ENCODE assay signal across 24 mouse cellular contexts in genomic region chr14:47613254-47613653, GRCm38 (mm10). TPM values are rescaled to one million over a fixed set of nuclear protein-coding genes. Genes with fewer than 3 reads are reported as not detected.
A peak's percentile ranks its signal among the peaks of the same experiment; 100 is the strongest.
DNase-seq lines count a peak whose midpoint lies in the region; ATAC-seq and TF ChIP-seq lines count a peak whose summit lies in the region.
"Had no signal": no experiment of that assay in that cellular context is flagged by ENCODE, and none has a peak within 500 bp of the region (broad histone marks: within the 10 kb centered on the region; RNA-seq: fewer than 3 reads in every experiment).

No protein-coding gene starts in this region.

- H3K27ac ChIP-seq in embryonic facial prominence, embryonic 14.5 days (replicated peaks; ENCODE audit: low read depth, low read length): no peak overlapping the region
- H3K27ac ChIP-seq in embryonic facial prominence, embryonic 10.5 days (replicated peaks): no peak overlapping the region
- no peak overlapping the region for H3K27ac ChIP-seq in heart, embryonic 12.5 days (ENCODE audit: poor library complexity, severe bottlenecking)
- H3K27ac ChIP-seq in limb, embryonic 14.5 days (replicated peaks; ENCODE audit: low read depth, low read length): no peak overlapping the region; the same call in 1 of the 2 replicates
- H3K27ac ChIP-seq in limb, embryonic 10.5 days: no peak overlapping the region
- H3K27ac ChIP-seq: hindbrain, embryonic 12.5 days; kidney, embryonic 15.5 days; limb, embryonic 12.5 days; lung, embryonic 15.5 days had no signal

- DNase-seq in embryonic facial prominence, embryonic 14.5 days (ENCODE audit: low spot score): peak; percentile 38
- DNase-seq in embryonic facial prominence, embryonic 10.5 days (ENCODE audit: low spot score): no peak
- DNase-seq in heart, postnatal 10 days: peak; percentile 54 to 61
- peak; percentile 53 for DNase-seq in limb, embryonic 14.5 days (ENCODE audit: low spot score)
- no peak for DNase-seq in limb, embryonic 10.5 days (ENCODE audit: low spot score)
- DNase-seq in testis, postnatal 14 days (ENCODE audit: low spot score): peak; percentile 18
- DNase-seq in testis, postnatal 10 days (ENCODE audit: low spot score): no peak
- DNase-seq: adrenal gland, adult 8-10 months; cerebellum, adult 8-10 months; cerebellum, postnatal 25 days; gastrocnemius, postnatal 14 days; kidney, adult 18-20 months; layer of hippocampus, adult 9-11 months; right cerebral cortex, postnatal 4 days; thymus, postnatal 14 days had no signal

- H3K4me2 ChIP-seq in embryonic facial prominence, embryonic 14.5 days (ENCODE audit: low read depth, low read length): no peak overlapping the region
- no peak overlapping the region for H3K4me2 ChIP-seq in heart, embryonic 12.5 days
- H3K4me2 ChIP-seq in limb, embryonic 14.5 days (replicated peaks; ENCODE audit: low read depth, low read length, severe bottlenecking): no peak overlapping the region
- H3K4me2 ChIP-seq: hindbrain, embryonic 12.5 days; kidney, embryonic 15.5 days; limb, embryonic 12.5 days; liver, embryonic 11.5 days; lung, embryonic 15.5 days; midbrain, embryonic 11.5 days had no signal

- no peak overlapping the region for H3K4me3 ChIP-seq in embryonic facial prominence, embryonic 14.5 days (ENCODE audit: low read depth, low read length)
- H3K4me3 ChIP-seq in embryonic facial prominence, embryonic 10.5 days: no peak overlapping the region
- H3K4me3 ChIP-seq in heart, embryonic 12.5 days: no peak overlapping the region
- no peak overlapping the region for H3K4me3 ChIP-seq in limb, embryonic 14.5 days (replicated peaks; ENCODE audit: low read length)
- no peak overlapping the region for H3K4me3 ChIP-seq in limb, embryonic 10.5 days
- H3K4me3 ChIP-seq: hindbrain, embryonic 12.5 days; kidney, embryonic 15.5 days; limb, embryonic 12.5 days; lung, embryonic 15.5 days had no signal

- no peaks in the 10 kb centered on the region for H3K4me1 ChIP-seq in embryonic facial prominence, embryonic 14.5 days (ENCODE audit: control insufficient read depth, insufficient read depth, low read length)
- H3K4me1 ChIP-seq in embryonic facial prominence, embryonic 10.5 days: no peaks in the 10 kb centered on the region
- no peaks in the 10 kb centered on the region for H3K4me1 ChIP-seq in heart, embryonic 12.5 days (replicated peaks)
- no peaks in the 10 kb centered on the region; the same call in 1 of the 2 replicates for H3K4me1 ChIP-seq in limb, embryonic 14.5 days (ENCODE audit: control insufficient read depth, insufficient read depth, low read length)
- no peaks in the 10 kb centered on the region for H3K4me1 ChIP-seq in limb, embryonic 10.5 days
- H3K4me1 ChIP-seq: hindbrain, embryonic 12.5 days; kidney, embryonic 15.5 days; lung, embryonic 15.5 days had no signal

- no peak overlapping the region for H3K9ac ChIP-seq in embryonic facial prominence, embryonic 14.5 days (ENCODE audit: low read depth, low read length)
- no peak overlapping the region for H3K9ac ChIP-seq in heart, embryonic 12.5 days
- no peak overlapping the region for H3K9ac ChIP-seq in limb, embryonic 14.5 days (ENCODE audit: low read depth, low read length, severe bottlenecking)
- H3K9ac ChIP-seq: hindbrain, embryonic 12.5 days; kidney, embryonic 15.5 days; limb, embryonic 12.5 days; lung, embryonic 15.5 days had no signal

- H3K9me3 ChIP-seq in embryonic facial prominence, embryonic 14.5 days (ENCODE audit: control insufficient read depth, low read length): no peaks in the 10 kb centered on the region
- no peaks in the 10 kb centered on the region for H3K9me3 ChIP-seq in embryonic facial prominence, embryonic 10.5 days
- H3K9me3 ChIP-seq in heart, embryonic 12.5 days (replicated peaks): no peaks in the 10 kb centered on the region
- H3K9me3 ChIP-seq in limb, embryonic 14.5 days (ENCODE audit: control insufficient read depth, low read length): no peaks in the 10 kb centered on the region
- no peaks in the 10 kb centered on the region for H3K9me3 ChIP-seq in limb, embryonic 10.5 days (replicated peaks)
- H3K9me3 ChIP-seq: hindbrain, embryonic 12.5 days; kidney, embryonic 15.5 days; limb, embryonic 12.5 days; lung, embryonic 15.5 days had no signal

- TF ChIP-seq POLR2A in limb, embryonic 14.5 days (IDR thresholded peaks at IDR 0.05; ENCODE audit: borderline replicate concordance, extremely low read depth, insufficient read depth, insufficient read length): no peak

- no peaks in the 10 kb centered on the region for H3K36me3 ChIP-seq in embryonic facial prominence, embryonic 14.5 days (ENCODE audit: control insufficient read depth, insufficient read depth, low read length)
- no peaks in the 10 kb centered on the region for H3K36me3 ChIP-seq in embryonic facial prominence, embryonic 10.5 days (replicated peaks)
- no peaks in the 10 kb centered on the region for H3K36me3 ChIP-seq in heart, embryonic 12.5 days
- no peaks in the 10 kb centered on the region for H3K36me3 ChIP-seq in limb, embryonic 14.5 days (ENCODE audit: control insufficient read depth, insufficient read depth, low read length)
- no peaks in the 10 kb centered on the region for H3K36me3 ChIP-seq in limb, embryonic 10.5 days
- H3K36me3 ChIP-seq: hindbrain, embryonic 12.5 days; kidney, embryonic 15.5 days; limb, embryonic 12.5 days; lung, embryonic 15.5 days had no signal

- no peaks in the 10 kb centered on the region for H3K27me3 ChIP-seq in embryonic facial prominence, embryonic 14.5 days (replicated peaks; ENCODE audit: control insufficient read depth, insufficient read depth, low read length)
- no peaks in the 10 kb centered on the region for H3K27me3 ChIP-seq in embryonic facial prominence, embryonic 10.5 days (replicated peaks; ENCODE audit: low read depth, poor library complexity, severe bottlenecking)
- no peaks in the 10 kb centered on the region; the same call in 1 of the 2 replicates for H3K27me3 ChIP-seq in heart, embryonic 12.5 days (replicated peaks)
- H3K27me3 ChIP-seq in limb, embryonic 14.5 days (ENCODE audit: control insufficient read depth, insufficient read depth, low read length): no peaks in the 10 kb centered on the region
- H3K27me3 ChIP-seq in limb, embryonic 10.5 days (ENCODE audit: low read depth, poor library complexity, severe bottlenecking): no peaks in the 10 kb centered on the region
- H3K27me3 ChIP-seq: CH12.LX; hindbrain, embryonic 12.5 days; kidney, embryonic 15.5 days; limb, embryonic 12.5 days; lung, embryonic 15.5 days had no signal

- ATAC-seq in embryonic facial prominence, embryonic 14.5 days (ENCODE audit: low read depth): no peak
- ATAC-seq in heart, embryonic 12.5 days (ENCODE audit: insufficient number of reproducible peaks, low FRiP score): no peak
- no peak for ATAC-seq in limb, embryonic 14.5 days (ENCODE audit: low FRiP score, low read depth)
- ATAC-seq: forebrain, embryonic 14.5 days had no signal

- 51% methylated on average over 7 of the region's 7 CpGs for WGBS in embryonic facial prominence, embryonic 14.5 days
- 81% methylated on average over 7 of the region's 7 CpGs for WGBS in embryonic facial prominence, embryonic 10.5 days
- 66% methylated on average over 7 of the region's 7 CpGs for WGBS in heart, embryonic 12.5 days
- 42% methylated on average over 7 of the region's 7 CpGs for WGBS in limb, embryonic 14.5 days
- WGBS in limb, embryonic 10.5 days: 84% methylated on average over 7 of the region's 7 CpGs

- intact Hi-C loops in heart, postnatal 10 days (cut with DNase I): no loop called here

RNA-seq across cellular contexts. Expression of gene Ktn1, which starts 35.0 kb away (rescaled TPM):
- polyA plus RNA-seq in embryonic facial prominence, embryonic 14.5 days (2014; fragmentation: Nextera tagmentation; extraction: Ambion mirVana): 60.6 and 62.9 TPM in 2 replicates
- polyA plus RNA-seq in embryonic facial prominence, embryonic 10.5 days (2016; fragmentation: Nextera tagmentation; extraction: Ambion mirVana): 59.5 and 61.2 TPM in 2 replicates
- total RNA-seq in heart, postnatal 10 days (2021): 100 to 1,000 TPM; 146 to 167 TPM
- 93.5 and 102 TPM in 2 replicates for polyA plus RNA-seq in heart, embryonic 12.5 days (2016; fragmentation: Nextera tagmentation; extraction: Ambion mirVana)
- polyA plus RNA-seq in limb, embryonic 14.5 days (2012; rRNA removed): 38.2 and 53.2 TPM in 2 replicates
- 61.1 TPM in 2 replicates for polyA plus RNA-seq in limb, embryonic 14.5 days (2014; fragmentation: Nextera tagmentation; extraction: Ambion mirVana)
- polyA plus RNA-seq in limb, embryonic 10.5 days (2016; fragmentation: Nextera tagmentation; extraction: Ambion mirVana): 44.9 and 55.9 TPM in 2 replicates

RNA-seq across cellular contexts. Expression of gene Atg14, which starts 42.8 kb away (rescaled TPM):
- polyA plus RNA-seq in embryonic facial prominence, embryonic 14.5 days (2014; fragmentation: Nextera tagmentation; extraction: Ambion mirVana): 12.5 and 14.4 TPM in 2 replicates
- polyA plus RNA-seq in embryonic facial prominence, embryonic 10.5 days (2016; fragmentation: Nextera tagmentation; extraction: Ambion mirVana): 18.5 and 19.4 TPM in 2 replicates
- 1 to 10 TPM; 7.6 to 9.3 TPM for total RNA-seq in heart, postnatal 10 days (2021)
- polyA plus RNA-seq in heart, embryonic 12.5 days (2016; fragmentation: Nextera tagmentation; extraction: Ambion mirVana): 12.3 TPM in 2 replicates
- polyA plus RNA-seq in limb, embryonic 14.5 days (2012; rRNA removed): 11.3 and 13.4 TPM in 2 replicates
- polyA plus RNA-seq in limb, embryonic 14.5 days (2014; fragmentation: Nextera tagmentation; extraction: Ambion mirVana): 15.5 and 18.2 TPM in 2 replicates
- 18.0 and 18.9 TPM in 2 replicates for polyA plus RNA-seq in limb, embryonic 10.5 days (2016; fragmentation: Nextera tagmentation; extraction: Ambion mirVana)

Comparison
In these comparisons a context has a peak if more than half of its experiments do, and no peak if none do; other contexts are left out.
1. DNase-seq: peak in embryonic facial prominence, embryonic 14.5 days (single experiment), heart, postnatal 10 days (2 of 2), limb, embryonic 14.5 days (single experiment) and testis, postnatal 14 days (single experiment); none in embryonic facial prominence, embryonic 10.5 days (single experiment), limb, embryonic 10.5 days (single experiment) and testis, postnatal 10 days (single experiment).